Mouse (Mus musculus) embryonic facial prominence, embryonic 11.5 days (tissue): Measurements from ENCODE around the gene Zfp865. TPM values are rescaled to one million over a fixed set of nuclear protein-coding genes. Genes with fewer than 3 reads are reported as not detected.
"Not testable (repeated sequence)": the region's sequence is repeated elsewhere in the genome, so short reads cannot be mapped to it uniquely, and the experiment has no call there.

ENCODE experiments used
- ATAC-seq: fragments of 200-750 bp; cut with Nextera tagmentation; replicated peaks from 2 replicates; pipeline ENCODE4 v1.8.0; 2017; ENCODE audit warnings: low read depth; ENCODE audit not compliant: insufficient number of reproducible peaks, low FRiP score, low TSS enrichment
- DNase-seq: peaks from one replicate; pipeline ENCODE4 v3.0.0-alpha.2; 2015; ENCODE audit warnings: low spot score
- H3K27ac ChIP-seq: fragments of 300-500 bp; sonication (generic); replicated peaks from 2 replicates; pipeline ENCODE4 v1.5.1; 2014; ENCODE audit warnings: mild to moderate bottlenecking, low read depth, low read length, control low read depth
- H3K27me3 ChIP-seq: fragments of 300-500 bp; sonication (generic); 2 replicates; pipeline ENCODE4 v1.6.1; 2014; ENCODE audit warnings: mild to moderate bottlenecking, low read length, moderate library complexity, mixed read lengths; ENCODE audit not compliant: control insufficient read depth, insufficient read depth
- H3K36me3 ChIP-seq: fragments of 300-500 bp; sonication (generic); replicated peaks from 2 replicates; pipeline ENCODE4 v1.6.1; 2014; ENCODE audit warnings: low read depth, mild to moderate bottlenecking, low read length, moderate library complexity, mixed read lengths; ENCODE audit not compliant: control insufficient read depth, insufficient read depth
- H3K4me1 ChIP-seq: fragments of 300-500 bp; sonication (generic); 2 replicates; pipeline ENCODE4 v1.6.1; 2014; ENCODE audit warnings: low read length, mixed read lengths; ENCODE audit not compliant: control insufficient read depth, insufficient read depth
- H3K4me2 ChIP-seq: fragments of 300-500 bp; sonication (generic); 2 replicates; pipeline ENCODE4 v1.6.1; 2014; ENCODE audit warnings: low read depth, mild to moderate bottlenecking, control low read depth, low read length, moderate library complexity
- H3K4me3 ChIP-seq: fragments of 300-500 bp; sonication (generic); 2 replicates; pipeline ENCODE4 v1.5.1; 2014; ENCODE audit warnings: low read depth, low read length, control low read depth
- H3K9ac ChIP-seq: fragments of 300-500 bp; sonication (generic); replicated peaks from 2 replicates; pipeline ENCODE4 v1.6.1; 2014; ENCODE audit warnings: mild to moderate bottlenecking, control low read depth, low read length
- H3K9me3 ChIP-seq: fragments of 300-500 bp; sonication (generic); replicated peaks from 2 replicates; pipeline ENCODE4 v1.6.1; 2016; ENCODE audit warnings: mild to moderate bottlenecking, low read length, inconsistent platforms, mixed read lengths; ENCODE audit not compliant: control insufficient read depth
- whole genome bisulfite sequencing: fragments of 180-500 bp; shearing (Covaris S2); extraction: QIAGEN DNeasy Blood & Tissue Kit; methylation state at CpG from one replicate; pipeline ENCODE4 v1.1.7; 2014; 5-methylcytosine and 5-hydroxymethylcytosine counted together
- polyA plus RNA-seq: library from polyadenylated mRNA; unstranded; fragments of >200 nt; fragmentation: Nextera tagmentation; extraction: Ambion mirVana; gene quantifications from 2 replicates; pipeline ENCODE4 v1.2.1, GENCODE M21; 2014

Zfp865 gene
- polyA plus RNA-seq, 1 experiment from 2014 or later = 4.5 TPM

- Histone ChIP-seq H3K27me3 (peaks cover 21% of the 10 kb centered on the region), H3K4me3 (no peak overlapping the region), H3K9me3 (no peaks in the 10 kb centered on the region), H3K9ac (peak overlapping the region; percentile 9; the same call in 1 of the 2 replicates), H3K4me2 (peak overlapping the region; percentile 21; the same call in 1 of the 2 replicates), H3K36me3 (peaks cover 4% of the 10 kb centered on the region; the same call in 1 of the 2 replicates), H3K4me1 (no peaks in the 10 kb centered on the region), H3K27ac (no peak overlapping the region)
- WGBS = 29% methylated on average over 44 of the region's 55 CpGs
- DNase-seq (no peak), ATAC-seq (no peak)
Measured at GRCm38 (mm10) chr7:4993347-4993998, 26.7 kb upstream of the Zfp865 start.

DNA sequence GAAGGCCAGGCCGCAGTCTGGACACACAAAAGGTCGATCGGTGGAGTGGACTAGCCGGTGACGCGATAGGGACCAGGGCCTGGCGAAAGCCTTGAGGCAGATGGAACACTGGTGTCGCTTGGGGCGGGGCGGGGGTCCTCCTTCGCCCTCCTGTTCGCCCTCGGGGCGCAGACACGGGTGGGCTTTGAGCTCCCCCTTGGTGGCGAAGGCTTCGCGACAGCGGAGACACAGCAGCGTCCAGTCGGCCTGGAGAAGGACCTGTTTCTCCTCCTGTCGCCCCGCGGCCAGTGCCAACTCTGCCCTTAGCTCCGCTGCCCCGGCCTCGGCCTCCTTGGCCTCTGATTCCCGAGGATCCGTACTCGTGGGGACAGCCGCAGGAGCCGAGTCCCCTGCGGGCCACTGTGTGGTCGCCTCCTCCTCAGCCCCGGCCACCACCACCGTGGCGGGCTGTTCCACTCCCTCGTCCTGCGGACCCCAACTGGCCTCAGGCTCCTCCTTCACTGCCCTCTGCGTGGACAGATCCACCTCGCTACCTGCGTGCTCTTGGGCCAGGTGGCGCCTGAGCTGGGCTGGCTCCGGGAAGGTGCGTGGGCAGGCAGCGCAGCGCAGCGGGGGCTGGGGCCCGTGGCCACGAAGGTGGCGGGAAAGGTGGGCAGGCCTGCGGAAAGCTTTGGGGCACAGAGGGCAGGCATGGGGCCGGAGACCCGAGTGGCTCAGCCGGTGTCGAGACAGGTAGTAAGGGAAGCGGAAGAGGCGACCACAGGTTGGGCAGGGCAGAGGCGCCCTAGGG lies 26.0 kb upstream of the Zfp865 start:
- Histone ChIP-seq H3K4me2 (peak overlapping the region; percentile 21; the same call in 1 of the 2 replicates), H3K9me3 (no peaks in the 10 kb centered on the region), H3K36me3 (peaks cover 4% of the 10 kb centered on the region; the same call in 1 of the 2 replicates), H3K4me1 (no peaks in the 10 kb centered on the region), H3K27me3 (peaks cover 21% of the 10 kb centered on the region), H3K27ac (no peak overlapping the region), H3K4me3 (peak overlapping the region; percentile 8; the same call in 1 of the 2 replicates), H3K9ac (peak overlapping the region; percentile 9; the same call in 1 of the 2 replicates)
- DNase-seq = no peak
- ATAC-seq = no peak
- 44% methylated on average over 56 of the region's 59 CpGs for WGBS

GRCm38 (mm10) chr7:4995268-4996002 lies 24.7 kb upstream of the Zfp865 start:
- WGBS = 5% methylated on average over 19 of the region's 19 CpGs
- Histone ChIP-seq H3K4me1 (no peaks in the 10 kb centered on the region), H3K4me2 (peak overlapping the region; percentile 62), H3K27me3 (peaks cover 21% of the 10 kb centered on the region), H3K4me3 (peak overlapping the region; percentile 77), H3K36me3 (peaks cover 4% of the 10 kb centered on the region; the same call in 1 of the 2 replicates), H3K9me3 (no peaks in the 10 kb centered on the region), H3K9ac (peak overlapping the region; percentile 89), H3K27ac (no peak overlapping the region)
- DNase-seq = no peak
- no peak; the same call in 1 of the 2 replicates for ATAC-seq

DNA sequence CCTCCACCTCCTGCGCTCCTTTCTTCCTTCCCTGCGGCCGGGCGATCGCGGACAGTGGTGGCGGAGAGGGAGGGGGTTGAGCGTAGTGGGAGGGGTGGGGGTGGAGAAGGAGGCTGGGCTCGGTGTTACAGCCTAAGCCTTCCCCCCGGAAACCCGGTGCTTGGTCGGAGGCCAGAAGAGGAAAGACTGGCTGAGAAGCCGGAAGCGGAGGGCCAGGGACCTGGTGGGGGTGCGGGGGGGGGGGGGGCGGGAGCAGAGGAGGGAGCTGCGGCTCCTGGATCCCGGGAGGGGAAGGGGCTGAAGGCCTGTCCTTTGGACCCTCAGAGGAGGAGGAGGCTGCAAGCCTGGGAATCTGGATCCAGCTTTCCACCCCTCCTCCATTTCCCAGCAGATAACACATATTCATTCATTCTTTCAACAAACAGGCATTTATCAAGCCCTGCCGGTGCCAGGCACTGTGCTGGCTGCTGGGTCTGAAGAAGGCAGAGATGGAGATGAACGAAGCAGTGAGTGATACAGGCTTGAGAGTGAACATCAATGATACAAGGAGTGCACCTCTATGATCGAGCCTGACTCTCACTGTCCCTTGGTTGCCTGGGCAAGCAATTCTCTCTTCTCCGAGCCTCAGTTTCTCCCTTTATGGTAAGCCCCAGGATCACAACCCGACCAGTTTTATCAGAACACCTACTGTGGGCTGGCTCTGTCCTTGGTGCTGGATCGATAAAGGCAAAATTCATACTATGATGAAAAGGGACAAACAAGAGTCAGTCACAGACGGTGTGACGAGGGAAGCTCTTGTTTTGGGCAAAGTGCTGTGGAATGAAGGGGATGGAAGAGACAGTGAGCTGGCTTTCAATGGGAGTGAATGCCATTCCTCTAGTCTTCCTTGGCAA lies 23.9 kb upstream of the Zfp865 start, which contains the start of gene Zfp579:
Gene Zfp579, minus strand, starts transcription at position 156 of the 893 bp plus-strand sequence.
- ATAC-seq = peak; percentile 85
- 6% methylated on average over 18 of the region's 26 CpGs for WGBS
- H3K9me3 ChIP-seq = no peaks in the 10 kb centered on the region
- H3K27me3 ChIP-seq = peaks cover 21% of the 10 kb centered on the region
- H3K4me2 ChIP-seq = peak within 1 kb of the TSS; percentile 62
- peak; percentile 92 for DNase-seq
- H3K9ac ChIP-seq = peak within 1 kb of the TSS; percentile 89
- peaks cover 4% of the 10 kb centered on the region; the same call in 1 of the 2 replicates for H3K36me3 ChIP-seq
- no peaks in the 10 kb centered on the region for H3K4me1 ChIP-seq
- H3K4me3 ChIP-seq = peak within 1 kb of the TSS; percentile 77
- no peak within 1 kb of the TSS for H3K27ac ChIP-seq

- ATAC-seq (no peak), DNase-seq (no peak)
- H3K9me3 ChIP-seq = no peaks in the 10 kb centered on the region
- H3K9ac ChIP-seq = no peak overlapping the region
- no peak overlapping the region for H3K27ac ChIP-seq
- WGBS = 69% methylated on average over 8 of the region's 8 CpGs
- peak overlapping the region; percentile 77 for H3K4me3 ChIP-seq
- H3K4me2 ChIP-seq = peak overlapping the region; percentile 62
- peaks cover 4% of the 10 kb centered on the region; the same call in 1 of the 2 replicates for H3K36me3 ChIP-seq
- H3K27me3 ChIP-seq = peaks cover 21% of the 10 kb centered on the region
- no peaks in the 10 kb centered on the region for H3K4me1 ChIP-seq
Measured at GRCm38 (mm10) chr7:4996934-4997333, 23.2 kb upstream of the Zfp865 start.

DNA sequence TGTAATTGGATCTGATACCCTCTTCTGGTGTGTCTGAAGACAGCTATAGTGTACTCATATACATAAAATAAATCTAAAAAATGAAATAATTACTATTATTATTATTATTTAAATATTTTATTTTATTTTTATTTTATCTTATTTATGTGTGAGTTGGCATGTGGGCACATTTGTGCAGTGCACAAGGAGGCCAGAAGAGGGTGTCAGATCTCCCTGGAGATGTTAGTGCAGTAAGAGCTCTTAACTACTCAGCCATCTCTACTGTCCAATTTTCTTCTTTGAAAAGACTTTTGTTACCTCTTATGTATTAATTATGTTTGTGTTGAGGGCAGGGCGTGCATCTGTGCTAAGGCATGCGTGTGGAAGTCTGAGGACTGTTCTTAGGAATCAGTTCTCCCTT lies 20.3 kb upstream of the Zfp865 start:
- H3K4me2 ChIP-seq = no peak overlapping the region
- no peak overlapping the region for H3K9ac ChIP-seq
- DNase-seq (no peak), ATAC-seq (no peak)
- no peak overlapping the region for H3K4me3 ChIP-seq
- H3K27ac ChIP-seq = no peak overlapping the region
- no peaks in the 10 kb centered on the region for H3K4me1 ChIP-seq
- WGBS = 73% methylated on average over 2 of the region's 2 CpGs
- no peaks in the 10 kb centered on the region; the same call in 1 of the 2 replicates for H3K27me3 ChIP-seq
- no peaks in the 10 kb centered on the region for H3K36me3 ChIP-seq
- H3K9me3 ChIP-seq = no peaks in the 10 kb centered on the region

DNA sequence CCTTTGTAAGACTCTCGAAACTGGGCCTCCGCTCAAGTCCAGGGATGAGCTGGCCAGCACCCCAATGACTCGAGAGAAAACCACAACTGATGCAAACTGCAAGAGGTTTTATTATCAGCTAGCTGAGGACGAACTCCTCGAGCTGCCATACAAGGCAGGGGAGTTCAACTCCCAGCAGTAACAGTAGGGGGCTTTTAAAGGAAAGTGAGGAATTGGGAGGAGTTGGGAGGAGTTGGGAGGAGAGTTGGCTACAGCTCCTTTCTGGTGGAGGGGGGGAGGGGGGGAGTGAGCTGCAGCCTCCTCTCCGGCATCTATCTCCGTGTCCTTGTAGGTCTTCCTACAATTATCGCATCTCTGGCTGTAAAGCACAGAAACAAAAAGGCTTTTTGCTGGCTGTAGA lies 17.3 kb upstream of the Zfp865 start:
- peaks cover 12% of the 10 kb centered on the region for H3K36me3 ChIP-seq
- H3K4me2 ChIP-seq, H3K4me1 ChIP-seq, H3K9me3 ChIP-seq, H3K27ac ChIP-seq, DNase-seq, H3K9ac ChIP-seq, H3K27me3 ChIP-seq, ATAC-seq, H3K4me3 ChIP-seq: not testable (repeated sequence)
- 68% methylated on average over 8 of the region's 8 CpGs for WGBS
